Mouse (Mus musculus): ENCODE data around the gene Neurl2.
"Not testable (repeated sequence)": the region's sequence is repeated elsewhere in the genome, so short reads cannot be mapped to it uniquely, and the experiment has no call there.

Gene Neurl2

DNA sequence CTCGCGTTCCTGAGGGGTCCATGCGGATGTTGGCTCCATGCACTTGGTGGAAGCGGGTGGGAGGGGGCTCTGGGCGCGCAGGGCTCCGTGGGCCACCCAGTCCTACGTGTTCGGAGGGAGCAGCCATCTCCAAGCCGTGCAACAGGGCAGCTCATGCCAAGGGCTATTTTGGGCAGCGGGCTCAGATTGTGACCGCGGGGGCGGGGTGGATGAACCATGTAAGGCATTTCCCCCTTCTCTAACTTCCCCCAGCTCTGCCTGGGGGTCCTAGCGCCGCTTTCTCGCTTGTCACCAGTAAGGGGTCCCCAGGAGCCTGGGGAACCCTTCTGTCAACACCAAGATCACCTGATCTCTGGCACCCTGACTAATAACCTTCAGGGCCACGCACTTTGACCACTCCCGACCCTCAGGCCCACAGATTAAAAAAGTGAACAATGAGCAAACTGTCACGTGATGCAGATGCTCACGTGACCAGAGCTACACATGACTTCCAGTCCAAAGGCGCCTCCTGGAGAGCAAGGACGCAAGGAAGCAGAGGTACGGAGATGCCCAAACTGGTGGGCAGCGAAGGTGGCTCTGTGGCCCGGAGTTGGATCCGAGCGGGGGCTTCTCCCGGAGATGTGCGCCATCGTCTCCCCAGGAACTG lies at the start of gene Neurl2:
Neurl2 (minus strand) TSS at position 143 of the 646 bp plus-strand sequence.
- in situ Hi-C loops (cut with MboI, MseI), result no loop called here

DNA sequence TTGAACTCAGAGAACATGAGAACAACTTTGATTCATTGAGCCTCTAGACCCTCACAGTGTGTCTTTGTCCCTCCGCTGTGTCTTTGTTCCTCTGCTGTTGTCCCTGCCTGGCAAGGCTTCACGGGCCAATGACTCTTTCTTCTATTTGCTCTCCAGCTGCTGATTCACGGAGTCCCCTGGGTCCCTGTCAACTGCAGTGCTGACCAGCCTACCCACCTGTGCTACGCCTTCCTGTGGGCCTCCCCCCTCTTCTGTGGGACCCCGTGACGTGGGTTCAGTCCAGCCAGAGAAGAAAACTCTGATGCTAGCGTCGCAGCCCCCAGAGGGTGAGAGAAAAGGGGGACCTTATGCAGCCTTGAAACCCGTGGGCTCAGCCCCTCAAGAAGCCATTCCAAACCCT lies 49.4 kb upstream of the Neurl2 start:
- in situ Hi-C loops (cut with MboI, MseI), result no loop called here

DNA sequence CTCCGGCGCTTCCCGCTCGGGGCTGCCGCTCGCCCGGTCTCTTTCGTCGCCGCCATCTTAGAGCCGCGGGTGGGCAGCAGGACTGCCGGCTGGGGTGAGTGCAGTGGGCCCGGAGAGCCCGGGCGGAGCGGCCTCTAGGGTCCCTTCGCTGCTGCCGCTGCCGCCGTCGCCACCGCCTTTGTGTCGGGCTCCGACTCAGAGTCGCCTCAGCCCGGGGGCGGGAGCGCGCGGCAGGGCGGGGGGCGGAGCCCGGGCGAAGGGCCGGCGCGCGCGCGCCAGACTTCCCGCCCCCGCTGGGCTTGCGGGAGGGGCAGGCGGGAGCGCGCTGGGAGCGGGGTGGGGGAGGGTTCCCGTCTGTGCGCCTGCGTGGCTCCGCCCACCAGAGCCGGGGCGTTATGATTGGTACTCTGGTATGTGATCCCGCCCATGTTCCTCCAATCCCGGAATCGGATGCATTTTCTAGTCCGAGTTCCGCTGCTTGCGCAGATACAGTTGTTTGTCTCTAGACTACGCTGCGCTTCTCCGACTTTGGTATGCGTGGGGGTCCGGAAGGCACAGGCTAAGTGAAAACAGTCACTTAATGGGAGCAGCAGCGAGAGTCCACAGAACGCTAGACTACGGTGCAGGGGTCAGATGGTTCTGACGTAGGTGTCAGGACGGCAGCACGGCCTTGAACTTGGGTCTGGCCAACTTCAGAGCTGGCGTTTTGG lies 46.5 kb upstream of the Neurl2 start:
- in situ Hi-C loops (cut with MboI, MseI), result no loop called here

DNA sequence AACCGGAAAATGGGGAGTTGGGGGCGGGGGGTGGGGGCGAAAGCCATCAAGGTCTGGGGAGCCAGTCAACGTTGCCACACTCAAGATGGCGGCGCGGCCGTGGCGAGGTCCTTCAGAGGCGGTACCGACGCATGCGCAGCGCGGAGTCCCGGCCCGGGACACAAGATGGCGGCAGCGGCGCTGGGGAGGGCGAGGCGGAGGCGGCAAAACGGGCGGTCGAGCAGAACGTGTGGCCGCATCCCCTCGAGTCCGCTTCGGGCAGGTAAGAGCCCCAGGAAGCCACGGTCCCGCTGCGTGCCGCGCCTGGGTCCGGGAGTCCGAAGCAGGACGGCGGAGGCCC lies 45.9 kb upstream of the Neurl2 start, which contains the start of gene Pcif1:
Pcif1 (plus strand) TSS at position 77 of the 340 bp plus-strand sequence.
- in situ Hi-C loops (cut with MboI, MseI), result no loop called here

DNA sequence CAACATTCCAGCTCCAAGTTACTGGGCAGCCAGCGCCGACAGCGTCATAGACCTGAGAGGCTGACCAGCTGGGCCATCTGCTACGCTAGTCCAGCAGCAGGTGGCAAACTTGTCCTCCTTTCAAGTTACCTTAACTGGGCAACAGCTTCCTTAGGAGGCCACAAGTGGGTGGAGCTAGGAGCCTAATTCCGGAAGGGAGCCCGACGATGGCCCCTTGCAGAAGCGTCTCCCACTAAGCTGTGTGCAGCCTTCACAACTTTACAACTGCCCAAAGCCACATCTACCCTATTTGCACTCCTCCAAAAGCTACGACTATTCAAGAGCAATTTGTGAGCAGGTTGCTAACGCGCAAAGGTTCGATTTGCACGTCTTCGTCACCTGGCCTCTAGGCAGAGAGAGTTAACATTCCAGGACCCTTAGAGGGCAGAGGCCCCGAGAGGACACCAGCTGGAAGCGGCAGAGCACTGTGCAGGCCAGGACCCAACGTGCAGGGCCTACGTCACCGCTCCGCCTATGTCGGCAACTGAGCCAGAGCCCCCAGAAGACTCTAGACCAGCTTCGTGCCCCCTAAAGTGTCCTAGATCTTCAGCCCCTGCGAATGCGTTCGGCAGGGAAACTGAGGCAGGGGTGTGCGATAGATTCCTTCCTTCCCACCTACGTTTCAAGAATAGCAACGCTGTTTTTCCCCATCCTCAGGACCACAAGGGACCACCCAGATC lies 45.4 kb upstream of the Neurl2 start:
- in situ Hi-C loops (cut with MboI, MseI), result no loop called here

DNA sequence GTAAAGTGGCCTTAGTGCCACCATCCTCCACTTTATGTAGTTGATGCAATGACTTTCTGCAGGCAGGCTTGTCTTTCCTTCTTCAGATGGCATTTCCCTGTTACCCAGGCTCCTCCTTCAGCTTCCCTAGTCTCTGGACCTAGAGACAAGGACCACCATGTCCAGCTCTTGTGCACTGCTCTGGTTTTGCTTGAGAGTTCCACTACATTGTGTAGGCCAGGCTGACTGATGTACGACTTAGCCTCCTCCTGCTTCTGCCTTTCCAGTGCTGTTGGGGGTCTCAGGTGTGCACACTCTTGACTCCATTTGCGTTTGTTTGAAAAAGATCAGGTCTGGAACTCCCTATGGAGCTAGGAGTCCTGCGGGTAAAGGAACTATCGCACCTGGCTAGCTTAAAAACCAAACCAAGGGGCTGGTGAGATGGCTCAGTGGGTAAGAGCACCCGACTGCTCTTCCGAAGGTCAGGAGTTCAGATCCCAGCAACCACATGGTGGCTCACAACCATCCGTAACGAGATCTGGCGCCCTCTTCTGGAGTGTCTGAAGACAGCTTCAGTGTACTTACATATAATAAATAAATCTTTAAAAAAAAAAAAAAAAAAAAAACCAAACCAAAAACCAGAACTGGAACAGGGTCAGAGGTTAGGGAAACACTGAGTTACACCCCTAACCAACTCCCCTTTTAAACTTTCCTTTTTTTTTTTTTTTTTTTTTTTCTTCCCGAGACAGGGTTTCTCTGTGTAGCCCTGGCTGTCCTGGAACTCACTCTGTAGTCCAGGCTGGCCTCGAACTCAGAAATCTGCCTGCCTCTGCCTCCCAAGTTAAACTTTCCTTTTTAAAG lies 44.3 kb upstream of the Neurl2 start:
- in situ Hi-C loops (cut with MboI, MseI), result not testable (repeated sequence)

DNA sequence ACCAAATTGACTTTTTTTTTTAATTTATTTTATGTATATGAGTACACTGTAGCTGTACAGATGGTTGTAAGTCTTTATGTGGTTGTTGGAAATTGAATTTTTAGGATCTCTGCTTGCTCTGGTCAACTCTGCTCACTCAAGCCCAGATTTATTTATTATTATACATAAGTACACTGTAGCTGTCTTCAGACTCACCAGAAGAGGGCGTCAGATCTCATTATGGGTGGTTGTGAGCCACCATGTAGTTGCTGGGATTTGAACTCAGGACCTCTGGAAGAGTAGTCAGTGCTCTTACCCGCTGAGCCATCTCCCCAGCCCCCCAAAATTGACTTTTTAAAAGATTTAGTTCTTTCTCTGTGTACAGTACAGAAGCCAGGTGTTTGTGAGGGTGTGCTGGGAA lies 42.4 kb upstream of the Neurl2 start:
- in situ Hi-C loops (cut with MboI, MseI), result not testable (repeated sequence)

DNA sequence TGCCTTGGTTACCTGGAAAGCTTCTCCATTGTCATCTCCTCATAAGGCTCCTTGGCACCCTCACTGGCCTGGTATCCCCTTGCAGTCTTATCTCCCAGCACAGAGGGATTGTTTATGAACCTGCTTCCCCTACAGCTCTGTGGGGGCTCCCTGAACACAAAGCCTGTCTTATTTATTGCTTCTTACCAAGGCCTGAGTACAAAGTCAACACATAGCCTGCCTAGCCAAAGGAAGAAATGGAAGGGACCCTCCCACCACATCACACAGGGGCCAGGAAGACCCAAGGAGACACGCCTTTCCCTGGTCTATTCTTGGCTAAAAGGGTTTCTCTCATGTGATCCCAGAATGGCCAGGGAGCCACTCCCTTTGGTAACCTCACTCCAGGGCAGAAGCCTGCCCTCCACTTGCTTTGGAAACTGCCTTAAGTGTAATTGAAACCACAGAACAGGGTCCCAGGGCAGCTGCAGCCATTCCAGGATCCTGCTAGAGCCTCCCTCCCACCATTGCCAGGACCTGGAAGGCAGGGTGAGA lies 41.0 kb upstream of the Neurl2 start:
- in situ Hi-C loops (cut with MboI, MseI), result loop anchor here in 1 of 2 experiments (5.0 kb wide), 1 partner anchor 37 kb away; no protein-coding TSS in a partner anchor

DNA sequence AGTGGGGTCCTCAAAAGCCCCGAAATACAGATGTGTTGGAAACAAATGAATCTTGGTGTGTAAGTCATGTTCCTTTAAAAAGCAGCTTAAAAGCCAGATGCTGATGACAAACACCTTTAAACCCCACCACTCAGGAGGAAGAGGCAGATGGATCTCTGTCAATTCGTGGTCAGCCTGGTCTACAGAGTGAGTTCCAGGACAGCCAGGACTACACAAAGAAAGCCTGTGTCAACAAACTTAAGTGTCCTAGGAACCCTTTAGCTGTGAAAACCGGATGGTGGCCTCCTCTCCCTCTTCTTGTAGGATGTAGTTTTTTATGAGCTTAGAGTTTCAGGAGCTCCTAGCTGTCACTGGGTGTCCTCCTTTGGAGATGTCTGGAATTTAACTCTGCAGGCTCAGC lies 40.4 kb upstream of the Neurl2 start:
- in situ Hi-C loops (cut with MboI, MseI), result loop anchor here in 1 of 2 experiments (5.0 kb wide), 1 partner anchor 36 kb away; no protein-coding TSS in a partner anchor

DNA sequence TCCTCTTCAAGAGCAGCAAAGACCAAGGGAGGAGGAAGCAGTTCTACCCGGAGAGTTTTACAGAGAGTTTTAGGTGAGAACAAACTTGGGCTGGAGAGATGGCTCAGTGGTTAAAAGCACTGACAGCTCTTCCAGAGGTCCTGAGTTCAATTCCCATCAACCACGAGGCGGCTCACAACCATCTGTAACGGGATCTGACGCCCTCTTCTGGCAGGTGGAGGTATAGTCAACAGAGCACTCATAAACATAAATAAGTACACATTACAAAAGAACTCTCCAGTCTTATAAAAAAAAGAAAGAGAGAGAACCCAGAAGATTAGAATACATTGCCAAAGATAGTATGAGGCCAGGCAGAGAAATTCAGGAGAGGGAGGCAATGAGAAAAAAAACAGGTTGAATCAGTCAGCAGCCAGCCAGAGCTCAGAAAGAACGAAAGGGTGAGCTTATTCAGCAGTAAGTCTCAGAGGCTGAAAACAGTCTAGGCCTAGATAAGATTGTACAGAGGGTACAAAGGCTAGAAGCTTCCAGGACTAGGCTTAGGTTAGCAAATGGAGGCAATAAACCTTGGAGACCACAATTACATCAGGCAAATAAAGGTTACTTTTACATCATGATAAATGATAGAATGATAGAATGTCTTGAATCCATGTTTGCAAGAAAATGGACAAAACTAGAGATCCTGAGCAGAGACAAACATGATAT lies 38.5 kb upstream of the Neurl2 start:
- in situ Hi-C loops (cut with MboI, MseI), result loop anchor here in 1 of 2 experiments (5.0 kb wide), 1 partner anchor 34 kb away; no protein-coding TSS in a partner anchor

DNA sequence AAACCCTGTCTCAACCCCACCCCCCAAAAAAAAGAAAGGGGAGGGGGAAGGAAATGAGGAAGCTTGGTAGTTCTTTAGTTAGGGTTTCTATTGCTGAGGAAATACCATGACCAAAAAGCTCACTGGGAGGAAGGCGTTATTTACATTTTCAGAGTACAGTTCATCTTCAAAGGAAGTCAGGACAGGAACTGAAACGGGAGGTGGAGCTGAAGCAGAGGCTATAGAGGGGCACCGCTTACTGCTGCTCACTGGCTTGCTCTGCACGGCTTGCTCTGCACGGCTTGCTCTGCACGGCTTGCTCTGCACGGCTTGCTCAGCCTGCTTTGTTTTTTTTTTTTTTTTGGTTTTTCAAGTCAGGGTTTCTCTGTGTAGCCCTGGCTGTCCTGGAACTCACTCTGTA lies 35.2 kb upstream of the Neurl2 start:
- in situ Hi-C loops (cut with MboI, MseI), result no loop called here

DNA sequence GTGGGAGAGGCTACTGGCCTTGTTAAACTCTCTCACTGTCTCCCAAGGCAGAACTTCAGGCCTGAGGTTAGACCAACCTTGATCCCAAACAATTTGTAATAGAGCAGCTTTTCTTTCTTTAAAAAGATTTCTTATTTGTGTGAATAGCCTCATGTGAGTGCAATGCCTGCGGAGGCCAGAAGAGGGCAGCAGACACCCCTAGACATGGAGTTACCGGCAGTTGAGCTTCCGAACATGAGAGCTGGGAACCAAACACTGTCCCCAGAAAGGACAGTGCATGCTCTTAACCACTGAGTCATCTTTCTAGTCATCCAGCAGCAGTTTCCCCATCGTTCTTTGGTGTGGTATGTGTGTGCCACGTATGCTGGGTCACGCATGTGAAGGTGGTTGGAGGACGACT lies 34.3 kb upstream of the Neurl2 start:
- in situ Hi-C loops (cut with MboI, MseI), result no loop called here

DNA sequence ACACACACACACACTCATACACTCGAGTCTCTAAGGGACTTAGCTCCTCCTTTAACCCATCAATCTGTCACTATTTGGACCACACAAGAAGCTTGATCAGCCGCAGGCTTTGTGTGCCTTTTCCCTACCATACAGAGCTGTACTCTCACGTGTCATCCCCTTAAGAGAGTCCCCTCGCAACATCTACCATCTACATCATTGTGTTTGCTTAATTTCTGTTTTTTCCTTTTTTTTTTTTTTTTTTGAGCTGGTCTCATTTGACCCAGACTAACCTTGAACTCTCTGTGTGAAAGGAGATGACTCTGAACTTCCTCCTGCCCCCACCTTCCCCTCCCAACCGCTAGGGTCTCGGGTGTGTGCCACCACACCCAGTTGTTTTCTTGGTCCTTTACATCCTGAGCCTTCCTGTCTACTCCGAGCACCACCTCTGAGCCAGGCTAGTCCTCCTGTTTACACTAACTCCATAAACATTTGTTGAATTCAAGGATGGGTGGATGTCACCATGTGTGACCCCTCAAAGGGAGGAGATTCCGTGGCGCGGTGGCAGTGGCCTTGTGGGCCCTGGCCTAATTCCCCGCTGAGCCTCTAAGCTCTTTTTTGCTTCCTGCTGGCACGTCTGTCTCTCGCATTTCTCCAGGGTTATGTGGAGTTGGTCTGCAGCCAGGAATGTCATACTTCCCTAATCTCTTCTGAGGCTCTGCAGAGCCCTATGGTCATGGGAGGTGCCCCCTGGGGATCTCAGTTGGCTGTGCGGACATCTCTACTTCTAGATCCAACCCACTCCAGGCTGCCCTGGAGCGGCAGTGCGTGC lies 33.7 kb upstream of the Neurl2 start:
- in situ Hi-C loops (cut with MboI, MseI), result no loop called here

DNA sequence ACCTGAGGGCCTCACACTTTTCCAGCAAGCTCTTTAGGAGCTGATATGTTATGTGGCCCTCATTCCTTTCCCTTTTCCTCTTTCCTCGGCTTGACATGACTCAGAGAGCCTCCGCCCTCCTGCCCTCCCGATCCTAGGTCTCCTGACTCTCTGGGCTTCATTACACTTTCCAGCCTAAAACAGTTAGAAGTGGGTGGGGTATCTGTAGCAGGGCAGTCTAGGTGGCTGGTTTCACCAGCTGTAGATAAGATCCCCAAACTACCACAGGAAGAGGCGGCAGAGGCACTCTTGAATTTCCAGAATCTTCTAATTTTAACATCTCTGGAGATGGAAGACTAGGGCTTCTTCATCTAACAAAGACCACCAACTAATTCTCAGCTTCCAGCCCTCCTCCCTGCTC lies 31.3 kb upstream of the Neurl2 start:
- in situ Hi-C loops (cut with MboI, MseI), result no loop called here

DNA sequence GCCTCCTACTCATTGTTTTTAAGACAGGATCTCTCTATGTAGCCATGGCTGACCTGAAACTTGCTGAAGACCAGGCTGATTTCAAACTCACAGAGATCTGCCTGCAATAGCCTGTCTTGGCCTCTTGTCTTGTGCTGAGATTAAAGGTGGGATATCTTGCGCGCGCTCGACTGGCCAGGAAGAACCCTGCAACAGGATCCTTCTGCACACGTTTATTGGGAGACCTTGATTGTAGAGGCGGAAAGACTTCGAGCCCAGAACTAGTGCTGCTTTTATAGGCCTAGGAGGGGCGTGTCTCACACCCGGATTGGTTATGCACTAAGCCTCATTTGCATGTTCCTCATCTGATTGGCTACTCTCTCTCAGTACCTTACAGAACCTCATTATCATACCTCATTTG lies 30.2 kb upstream of the Neurl2 start:
- in situ Hi-C loops (cut with MboI, MseI), result not testable (repeated sequence)

DNA sequence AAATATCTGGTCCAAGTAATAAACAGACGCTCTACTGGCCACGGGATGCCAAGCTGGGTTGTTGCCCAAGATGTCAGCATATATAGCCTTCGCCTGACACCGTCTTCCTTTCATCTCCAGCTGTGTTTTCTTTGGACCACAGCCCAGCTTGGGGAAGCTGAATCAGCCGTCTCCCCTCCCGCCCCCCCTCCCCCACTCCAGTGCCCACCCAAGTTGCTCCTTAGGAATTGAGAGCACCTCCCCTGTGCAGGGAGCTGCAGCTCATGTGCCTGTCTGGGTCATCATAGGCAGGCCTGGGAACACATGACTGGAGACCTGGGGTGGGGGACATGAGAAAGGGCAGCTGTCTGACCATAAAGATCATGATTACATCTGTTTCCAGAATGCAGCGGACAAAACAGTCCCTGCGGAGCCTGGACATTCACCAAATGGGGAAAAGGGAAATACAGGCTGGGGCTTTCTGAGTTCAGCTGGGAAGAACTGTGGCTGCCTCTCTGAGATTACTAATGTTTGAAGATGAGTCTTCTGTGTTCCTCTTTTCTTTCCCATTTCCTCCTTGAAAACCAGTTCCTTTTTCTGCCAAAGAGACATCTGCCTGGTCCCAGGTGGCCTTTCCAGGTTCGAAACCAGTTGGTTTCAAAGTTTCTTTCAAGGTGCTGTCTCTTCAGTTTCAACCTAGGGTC lies 29.1 kb upstream of the Neurl2 start:
- in situ Hi-C loops (cut with MboI, MseI), result no loop called here

DNA sequence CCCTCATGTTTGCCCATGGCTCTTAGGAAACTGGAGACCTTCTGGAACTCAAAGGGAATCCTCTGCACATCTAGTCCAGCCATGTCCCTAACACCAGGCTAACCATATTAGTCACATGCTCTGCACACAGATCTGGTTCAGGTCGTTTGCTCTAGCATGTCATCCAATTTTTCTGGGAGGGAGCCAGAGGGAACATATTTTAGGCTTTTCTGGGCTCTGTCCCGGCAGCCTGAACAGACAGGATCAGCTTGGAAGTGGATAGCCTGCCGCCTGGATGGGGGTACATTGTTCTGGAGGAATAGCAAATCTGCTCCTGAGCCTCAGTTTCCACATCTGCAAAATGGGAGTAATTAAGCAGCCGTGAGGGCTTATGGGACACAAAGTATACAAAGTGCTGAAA lies 27.8 kb upstream of the Neurl2 start:
- in situ Hi-C loops (cut with MboI, MseI), result no loop called here

DNA sequence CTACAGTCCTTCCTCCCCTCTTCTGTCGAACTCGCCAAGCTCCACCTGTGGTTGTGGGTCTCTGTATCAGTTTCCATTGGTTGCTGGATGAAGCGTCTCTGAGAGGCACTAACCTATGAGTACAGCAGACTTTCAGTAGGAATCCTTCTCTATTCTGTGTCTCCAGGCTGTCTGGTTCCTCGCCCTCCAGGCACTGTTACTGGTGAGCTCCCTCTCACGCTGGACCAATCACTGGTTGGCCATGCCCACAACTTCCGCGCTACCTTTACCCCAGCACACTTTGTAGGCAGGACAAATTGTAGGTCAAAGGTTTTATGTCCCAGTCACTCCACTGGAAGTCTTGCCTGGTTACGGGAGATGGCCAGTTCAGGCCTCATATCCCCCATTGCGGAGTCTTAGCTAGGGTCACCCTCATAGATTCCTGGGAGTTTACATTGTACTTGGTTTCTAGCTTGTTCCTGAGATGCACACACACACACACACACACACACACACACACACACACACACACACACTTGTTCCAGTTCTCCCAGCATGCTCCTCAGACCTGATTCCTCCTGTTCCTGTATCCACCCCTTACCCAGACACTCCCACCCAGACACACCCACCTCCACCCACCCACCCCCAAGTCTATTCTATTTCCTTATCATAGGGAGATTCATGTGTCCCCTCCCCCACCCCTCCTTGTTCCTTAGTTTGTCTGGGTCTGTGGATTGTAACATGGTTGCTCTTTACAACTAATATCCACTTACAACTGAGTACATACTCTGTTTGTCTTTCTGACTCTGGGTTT lies 26.6 kb upstream of the Neurl2 start:
- in situ Hi-C loops (cut with MboI, MseI), result no loop called here
